Mouse (Mus musculus): ENCODE data around the gene Pde6h. TPM values are rescaled to one million over a fixed set of nuclear protein-coding genes. Genes with fewer than 3 reads are reported as not detected.

Pde6h gene
- polyA plus RNA-seq, 1 experiment from 2014 or later, result not detected

DNA sequence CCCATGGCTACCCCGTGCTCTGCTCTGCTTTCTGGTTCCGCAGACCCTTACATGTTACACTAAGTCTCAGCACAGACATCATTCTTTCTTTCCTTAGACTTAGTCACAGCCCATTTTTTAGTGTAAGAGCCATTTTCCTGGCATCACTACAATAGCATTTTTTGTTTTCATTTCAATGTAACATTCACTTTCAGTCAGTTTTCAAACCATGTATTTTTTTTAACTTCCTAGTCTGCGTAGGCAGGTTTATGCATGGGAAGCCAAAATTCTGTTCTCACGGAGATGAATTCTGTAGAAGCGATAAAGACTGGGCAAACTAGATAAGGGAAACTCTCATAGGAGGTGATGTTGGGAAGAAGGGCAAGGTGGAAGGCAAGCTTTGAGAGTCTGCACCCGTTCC is 34.1 kb upstream of the Pde6h start:
- H3K27ac ChIP-seq (ENCODE audit: low read length), result no peak overlapping the region
- no peak for ATAC-seq (ENCODE audit: insufficient read depth, low FRiP score)

DNA sequence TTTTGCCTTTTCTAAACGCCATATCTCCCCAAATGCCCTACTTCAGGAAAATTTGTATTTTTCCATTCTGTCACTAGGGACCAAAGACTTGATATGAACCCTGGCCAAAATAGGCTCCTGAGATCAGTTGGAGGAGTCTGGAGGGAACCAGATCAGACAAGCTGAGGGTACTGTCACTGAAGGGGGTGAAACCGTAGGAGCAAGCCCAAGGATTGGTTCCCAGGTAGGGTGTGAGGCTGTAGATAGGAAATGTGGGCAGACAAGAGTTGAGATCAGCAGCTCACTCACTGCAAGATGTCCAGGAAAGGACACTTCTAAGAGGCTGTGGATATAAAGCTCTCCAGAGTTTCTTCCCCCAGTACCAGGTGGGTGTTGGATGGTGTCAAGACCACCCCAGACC is 31.6 kb upstream of the Pde6h start:
- no peaks in the 10 kb centered on the region for H3K36me3 ChIP-seq (ENCODE audit: control insufficient read depth, insufficient read depth, low read length)
- H3K4me2 ChIP-seq (ENCODE audit: low read depth, low read length), result no peak overlapping the region
- H3K27ac ChIP-seq (ENCODE audit: low read length), result no peak overlapping the region
- H3K27me3 ChIP-seq (ENCODE audit: control insufficient read depth, insufficient read depth, low read length), result no peaks in the 10 kb centered on the region
- peaks cover 22% of the 10 kb centered on the region for H3K4me1 ChIP-seq (ENCODE audit: control insufficient read depth, insufficient read depth, low read length)
- no peaks in the 10 kb centered on the region for H3K9me3 ChIP-seq (replicated peaks; ENCODE audit: control insufficient read depth, low read length)
- H3K9ac ChIP-seq (ENCODE audit: low read length), result no peak overlapping the region
- H3K4me3 ChIP-seq (replicated peaks; ENCODE audit: low read length), result no peak overlapping the region
- WGBS, result 91% methylated on average over 2 of the region's 2 CpGs
- no peak for ATAC-seq (ENCODE audit: insufficient read depth, low FRiP score)

More for the DNA sequence above, 34.1 kb upstream of the Pde6h start:
- no peaks in the 10 kb centered on the region for H3K27me3 ChIP-seq (ENCODE audit: control insufficient read depth, insufficient read depth, low read length)
- peaks cover 12% of the 10 kb centered on the region for H3K4me1 ChIP-seq (ENCODE audit: control insufficient read depth, insufficient read depth, low read length)
- H3K4me2 ChIP-seq (ENCODE audit: low read depth, low read length), result no peak overlapping the region
- no peak overlapping the region for H3K9ac ChIP-seq (ENCODE audit: low read length)
- 84% methylated on average over 6 of the region's 6 CpGs for WGBS
- no peak overlapping the region for H3K4me3 ChIP-seq (replicated peaks; ENCODE audit: low read length)
- H3K9me3 ChIP-seq (replicated peaks; ENCODE audit: control insufficient read depth, low read length), result no peaks in the 10 kb centered on the region
- no peaks in the 10 kb centered on the region for H3K36me3 ChIP-seq (ENCODE audit: control insufficient read depth, insufficient read depth, low read length)

- WGBS, result 18% methylated on average over 15 of the region's 15 CpGs
- Histone ChIP-seq H3K9ac (ENCODE audit: low read length) (peak overlapping the region; percentile 4; the same call in 1 of the 2 replicates), H3K9me3 (replicated peaks; ENCODE audit: control insufficient read depth, low read length) (no peaks in the 10 kb centered on the region), H3K27ac (ENCODE audit: low read length) (peak overlapping the region; percentile 59), H3K4me3 (replicated peaks; ENCODE audit: low read length) (no peak overlapping the region), H3K4me2 (ENCODE audit: low read depth, low read length) (no peak overlapping the region), H3K4me1 (ENCODE audit: control insufficient read depth, insufficient read depth, low read length) (peaks cover 14% of the 10 kb centered on the region), H3K27me3 (ENCODE audit: control insufficient read depth, insufficient read depth, low read length) (no peaks in the 10 kb centered on the region), H3K36me3 (ENCODE audit: control insufficient read depth, insufficient read depth, low read length) (no peaks in the 10 kb centered on the region)
- peak; percentile 63 for ATAC-seq (ENCODE audit: insufficient read depth, low FRiP score)
Observed at GRCm38 (mm10) chr6:136894532-136895339, 28.9 kb upstream of the Pde6h start.

GRCm38 (mm10) chr6:136897789-136898188 is 25.8 kb upstream of the Pde6h start:
- Histone ChIP-seq H3K27me3 (ENCODE audit: control insufficient read depth, insufficient read depth, low read length) (no peaks in the 10 kb centered on the region), H3K4me1 (ENCODE audit: control insufficient read depth, insufficient read depth, low read length) (peaks cover 14% of the 10 kb centered on the region), H3K36me3 (ENCODE audit: control insufficient read depth, insufficient read depth, low read length) (no peaks in the 10 kb centered on the region), H3K9ac (ENCODE audit: low read length) (no peak overlapping the region), H3K9me3 (replicated peaks; ENCODE audit: control insufficient read depth, low read length) (no peaks in the 10 kb centered on the region), H3K4me2 (ENCODE audit: low read depth, low read length) (no peak overlapping the region), H3K4me3 (replicated peaks; ENCODE audit: low read length) (no peak overlapping the region), H3K27ac (ENCODE audit: low read length) (peak overlapping the region; percentile 81)
- ATAC-seq (ENCODE audit: insufficient read depth, low FRiP score), result no peak
- WGBS, result 46% methylated on average over 4 of the region's 4 CpGs

- Histone ChIP-seq H3K27me3 (ENCODE audit: control insufficient read depth, insufficient read depth, low read length) (no peaks in the 10 kb centered on the region), H3K9me3 (replicated peaks; ENCODE audit: control insufficient read depth, low read length) (no peaks in the 10 kb centered on the region), H3K27ac (ENCODE audit: low read length) (peak overlapping the region; percentile 79), H3K36me3 (ENCODE audit: control insufficient read depth, insufficient read depth, low read length) (no peaks in the 10 kb centered on the region), H3K9ac (ENCODE audit: low read length) (no peak overlapping the region), H3K4me3 (replicated peaks; ENCODE audit: low read length) (no peak overlapping the region), H3K4me2 (ENCODE audit: low read depth, low read length) (no peak overlapping the region), H3K4me1 (ENCODE audit: control insufficient read depth, insufficient read depth, low read length) (peaks cover 14% of the 10 kb centered on the region)
- no peak for ATAC-seq (ENCODE audit: insufficient read depth, low FRiP score)
- WGBS, result 35% methylated on average over 4 of the region's 4 CpGs
Observed at GRCm38 (mm10) chr6:136898222-136898621, 25.4 kb upstream of the Pde6h start.

DNA sequence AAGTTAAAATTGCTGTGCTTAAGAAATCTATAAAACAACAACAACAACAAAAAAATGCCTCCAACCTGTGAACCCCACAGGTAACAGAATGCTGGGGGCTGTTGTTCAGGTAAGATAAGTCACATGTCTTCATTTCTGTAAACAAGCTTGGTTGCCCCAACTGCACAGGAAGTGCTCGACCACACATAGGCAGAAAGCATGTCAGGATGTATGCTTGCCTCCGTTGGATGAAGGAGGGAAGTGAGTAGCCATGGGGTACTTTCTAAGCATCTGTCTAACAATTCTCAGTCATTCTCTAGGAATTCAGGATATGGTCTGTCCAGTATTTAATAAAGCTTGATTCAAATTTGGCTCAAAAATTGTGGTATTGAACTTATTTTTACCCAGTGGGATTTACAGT is 24.7 kb upstream of the Pde6h start:
- Histone ChIP-seq H3K4me3 (replicated peaks; ENCODE audit: low read length) (no peak overlapping the region), H3K4me2 (ENCODE audit: low read depth, low read length) (no peak overlapping the region), H3K9me3 (replicated peaks; ENCODE audit: control insufficient read depth, low read length) (no peaks in the 10 kb centered on the region), H3K27ac (ENCODE audit: low read length) (no peak overlapping the region), H3K36me3 (ENCODE audit: control insufficient read depth, insufficient read depth, low read length) (no peaks in the 10 kb centered on the region), H3K4me1 (ENCODE audit: control insufficient read depth, insufficient read depth, low read length) (peaks cover 14% of the 10 kb centered on the region), H3K9ac (ENCODE audit: low read length) (no peak overlapping the region), H3K27me3 (ENCODE audit: control insufficient read depth, insufficient read depth, low read length) (no peaks in the 10 kb centered on the region)
- no peak for ATAC-seq (ENCODE audit: insufficient read depth, low FRiP score)
- WGBS, result 73% methylated on average over 2 of the region's 2 CpGs

GRCm38 (mm10) chr6:136900369-136901009 is 23.1 kb upstream of the Pde6h start:
- H3K36me3 ChIP-seq (ENCODE audit: control insufficient read depth, insufficient read depth, low read length), result no peaks in the 10 kb centered on the region
- no peak overlapping the region for H3K4me3 ChIP-seq (replicated peaks; ENCODE audit: low read length)
- H3K9ac ChIP-seq (ENCODE audit: low read length), result no peak overlapping the region
- no peak overlapping the region for H3K4me2 ChIP-seq (ENCODE audit: low read depth, low read length)
- no peaks in the 10 kb centered on the region for H3K27me3 ChIP-seq (ENCODE audit: control insufficient read depth, insufficient read depth, low read length)
- no peaks in the 10 kb centered on the region for H3K9me3 ChIP-seq (replicated peaks; ENCODE audit: control insufficient read depth, low read length)
- H3K4me1 ChIP-seq (ENCODE audit: control insufficient read depth, insufficient read depth, low read length), result peaks cover 3% of the 10 kb centered on the region; the same call in 1 of the 2 replicates
- peak; percentile 82 for ATAC-seq (ENCODE audit: insufficient read depth, low FRiP score)
- WGBS, result 36% methylated on average over 4 of the region's 4 CpGs
- H3K27ac ChIP-seq (ENCODE audit: low read length), result peak overlapping the region; percentile 71

GRCm38 (mm10) chr6:136901010-136901409 is 22.6 kb upstream of the Pde6h start:
- ATAC-seq (ENCODE audit: insufficient read depth, low FRiP score), result peak; percentile 67; the same call in 1 of the 2 replicates
- no peaks in the 10 kb centered on the region for H3K27me3 ChIP-seq (ENCODE audit: control insufficient read depth, insufficient read depth, low read length)
- WGBS, result 47% methylated on average over 2 of the region's 2 CpGs
- H3K36me3 ChIP-seq (ENCODE audit: control insufficient read depth, insufficient read depth, low read length), result no peaks in the 10 kb centered on the region
- no peak overlapping the region for H3K4me2 ChIP-seq (ENCODE audit: low read depth, low read length)
- peak overlapping the region; percentile 53; the same call in 1 of the 2 replicates for H3K27ac ChIP-seq (ENCODE audit: low read length)
- no peak overlapping the region for H3K9ac ChIP-seq (ENCODE audit: low read length)
- no peak overlapping the region for H3K4me3 ChIP-seq (replicated peaks; ENCODE audit: low read length)
- no peaks in the 10 kb centered on the region for H3K9me3 ChIP-seq (replicated peaks; ENCODE audit: control insufficient read depth, low read length)
- H3K4me1 ChIP-seq (ENCODE audit: control insufficient read depth, insufficient read depth, low read length), result peaks cover 3% of the 10 kb centered on the region; the same call in 1 of the 2 replicates

DNA sequence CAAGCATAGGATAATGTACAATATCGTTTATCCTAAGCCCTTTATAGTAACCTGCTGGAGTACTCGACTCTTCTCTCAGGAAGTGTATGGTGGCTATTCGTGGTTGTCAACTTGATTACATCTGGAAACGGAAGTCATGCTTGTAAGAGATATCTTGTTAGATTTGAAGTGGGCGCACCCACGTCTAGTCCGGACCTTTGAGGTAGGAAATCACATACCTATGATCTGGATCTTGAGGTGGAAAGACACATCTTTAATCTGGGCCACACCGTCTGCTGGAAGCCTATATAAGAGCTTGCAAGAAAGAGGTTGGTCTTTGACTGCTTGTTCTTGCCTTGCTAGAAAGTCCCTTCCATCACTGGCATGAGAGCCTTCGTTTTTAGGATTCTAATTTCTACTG is 21.1 kb upstream of the Pde6h start:
- H3K4me2 ChIP-seq (ENCODE audit: low read depth, low read length), result no peak overlapping the region
- H3K4me3 ChIP-seq (replicated peaks; ENCODE audit: low read length), result no peak overlapping the region
- WGBS, result 89% methylated on average over 9 of the region's 9 CpGs
- H3K9ac ChIP-seq (ENCODE audit: low read length), result no peak overlapping the region
- H3K36me3 ChIP-seq (ENCODE audit: control insufficient read depth, insufficient read depth, low read length), result no peaks in the 10 kb centered on the region
- peaks cover 13% of the 10 kb centered on the region for H3K4me1 ChIP-seq (ENCODE audit: control insufficient read depth, insufficient read depth, low read length)
- H3K27me3 ChIP-seq (ENCODE audit: control insufficient read depth, insufficient read depth, low read length), result no peaks in the 10 kb centered on the region
- no peak overlapping the region for H3K27ac ChIP-seq (ENCODE audit: low read length)
- no peaks in the 10 kb centered on the region for H3K9me3 ChIP-seq (replicated peaks; ENCODE audit: control insufficient read depth, low read length)
- ATAC-seq (ENCODE audit: insufficient read depth, low FRiP score), result no peak
